Mouse (Mus musculus) liver, embryonic 12.5 days (tissue): ENCODE data around the gene Zmym1. TPM values are rescaled to one million over a fixed set of nuclear protein-coding genes. Genes with fewer than 3 reads are reported as not detected.
"Not testable (repeated sequence)": the region's sequence is repeated elsewhere in the genome, so short reads cannot be mapped to it uniquely, and the experiment has no call there.

Experiments used
- ATAC-seq: fragments of 200-750 bp; cut with Nextera tagmentation; 2 replicates; pipeline ENCODE4 v1.8.0; 2017; ENCODE audit warnings: moderate number of reproducible peaks, mild to moderate bottlenecking, moderate library complexity
- H3K27ac ChIP-seq: fragments of 300-500 bp; sonication (generic); 2 replicates; pipeline ENCODE4 v1.5.1; 2016; ENCODE audit warnings: mild to moderate bottlenecking
- H3K27me3 ChIP-seq: fragments of 300-500 bp; sonication (generic); replicated peaks from 2 replicates; pipeline ENCODE4 v1.6.1; 2016; ENCODE audit warnings: mild to moderate bottlenecking, moderate library complexity
- H3K36me3 ChIP-seq: fragments of 300-500 bp; sonication (generic); 2 replicates; pipeline ENCODE4 v1.6.1; 2016; ENCODE audit warnings: mild to moderate bottlenecking, moderate library complexity
- H3K4me1 ChIP-seq: fragments of 300-500 bp; sonication (generic); 2 replicates; pipeline ENCODE4 v1.6.1; 2016
- H3K4me2 ChIP-seq: fragments of 300-500 bp; sonication (generic); 2 replicates; pipeline ENCODE4 v1.6.1; 2016; ENCODE audit warnings: mild to moderate bottlenecking, moderate library complexity
- H3K4me3 ChIP-seq: fragments of 300-500 bp; sonication (generic); 2 replicates; pipeline ENCODE4 v1.5.1; 2016; ENCODE audit warnings: mild to moderate bottlenecking, moderate library complexity
- H3K9ac ChIP-seq: fragments of 300-500 bp; sonication (generic); 2 replicates; pipeline ENCODE4 v1.6.1; 2016; ENCODE audit warnings: mild to moderate bottlenecking, moderate library complexity
- H3K9me3 ChIP-seq: fragments of 300-500 bp; sonication (generic); replicated peaks from 2 replicates; pipeline ENCODE4 v1.6.1; 2016; ENCODE audit warnings: mild to moderate bottlenecking, moderate library complexity
- WGBS: fragments of 180-500 bp; shearing (Covaris S2); methylation state at CpG from one replicate; pipeline ENCODE4 v1.1.7; 2016; ENCODE audit not compliant: insufficient replicate concordance; 5-methylcytosine and 5-hydroxymethylcytosine counted together
- polyA plus RNA-seq: library from polyadenylated mRNA; unstranded; fragments of >200 nt; fragmentation: Nextera tagmentation; extraction: Ambion mirVana; gene quantifications from 2 replicates; pipeline ENCODE4 v1.2.1, GENCODE M21; 2016

Gene Zmym1
- polyA plus RNA-seq, 1 experiment from 2014 or later, result 15.2 TPM

- Histone ChIP-seq H3K27ac (peak overlapping the region; percentile 54; the same call in 1 of the 2 replicates), H3K36me3 (peaks cover 60% of the 10 kb centered on the region), H3K4me3 (peak overlapping the region; percentile 100), H3K4me2 (peak overlapping the region; percentile 91), H3K4me1 (peaks cover 46% of the 10 kb centered on the region), H3K27me3 (no peaks in the 10 kb centered on the region), H3K9ac (peak overlapping the region; percentile 100), H3K9me3 (no peaks in the 10 kb centered on the region)
- ATAC-seq, result no peak
- 3% methylated on average over 9 of the region's 9 CpGs for WGBS
Observed at GRCm38 (mm10) chr4:127023201-127023600, 37.8 kb downstream of the Zmym1 start.

GRCm38 (mm10) chr4:127021989-127022626, 38.8 kb downstream of the Zmym1 start:
- Histone ChIP-seq H3K4me2 (peak overlapping the region; percentile 91), H3K4me1 (peaks cover 44% of the 10 kb centered on the region), H3K4me3 (peak overlapping the region; percentile 100), H3K36me3 (peaks cover 49% of the 10 kb centered on the region), H3K27ac (peak overlapping the region; percentile 98), H3K27me3 (no peaks in the 10 kb centered on the region), H3K9ac (peak overlapping the region; percentile 100), H3K9me3 (no peaks in the 10 kb centered on the region)
- 2% methylated on average over 53 of the region's 53 CpGs for WGBS
- peak; percentile 77 for ATAC-seq

- Histone ChIP-seq H3K9ac (peak within 1 kb of the TSS; percentile 100), H3K27me3 (no peaks in the 10 kb centered on the region), H3K36me3 (peaks cover 41% of the 10 kb centered on the region), H3K9me3 (no peaks in the 10 kb centered on the region), H3K4me1 (peaks cover 36% of the 10 kb centered on the region), H3K27ac (peak within 1 kb of the TSS; percentile 98), H3K4me2 (peak within 1 kb of the TSS; percentile 91), H3K4me3 (peak within 1 kb of the TSS; percentile 100)
- WGBS, result under 1% methylated on average over 64 of the region's 87 CpGs
- peak; percentile 95 for ATAC-seq
Observed at GRCm38 (mm10) chr4:127021151-127021945, 39.6 kb downstream of the Zmym1 start, which contains the start of gene Sfpq. TSS of gene Sfpq (plus strand) at chr4:127021324.

GRCm38 (mm10) chr4:127020411-127021150, 40.4 kb downstream of the Zmym1 start:
- Histone ChIP-seq H3K9ac (peak overlapping the region; percentile 47), H3K4me2 (peak overlapping the region; percentile 68), H3K4me1 (peaks cover 30% of the 10 kb centered on the region), H3K36me3 (peaks cover 34% of the 10 kb centered on the region), H3K27me3 (no peaks in the 10 kb centered on the region), H3K27ac (peak overlapping the region; percentile 70), H3K4me3 (peak overlapping the region; percentile 100), H3K9me3 (no peaks in the 10 kb centered on the region)
- ATAC-seq, result no peak
- 10% methylated on average over 13 of the region's 13 CpGs for WGBS

GRCm38 (mm10) chr4:127016366-127016765, 44.6 kb downstream of the Zmym1 start:
- Histone ChIP-seq H3K4me1 (peaks cover 10% of the 10 kb centered on the region), H3K4me3 (no peak overlapping the region), H3K4me2 (no peak overlapping the region), H3K36me3 (no peaks in the 10 kb centered on the region), H3K9ac (no peak overlapping the region), H3K9me3 (no peaks in the 10 kb centered on the region), H3K27me3 (no peaks in the 10 kb centered on the region), H3K27ac (no peak overlapping the region)
- ATAC-seq, result no peak
- whole genome bisulfite sequencing, result 77% methylated on average over 4 of the region's 4 CpGs

- ATAC-seq, result peak; percentile 94
- Histone ChIP-seq H3K27ac (peak overlapping the region; percentile 70; the same call in 1 of the 2 replicates), H3K9ac (peak overlapping the region; percentile 22; the same call in 1 of the 2 replicates), H3K4me2 (peak overlapping the region; percentile 47), H3K4me3 (peak overlapping the region; percentile 45)
- WGBS, result 23% methylated on average over 14 of the region's 26 CpGs
- H3K27me3 ChIP-seq, H3K4me1 ChIP-seq, H3K36me3 ChIP-seq, H3K9me3 ChIP-seq: not testable (repeated sequence)
Observed at GRCm38 (mm10) chr4:127015294-127015993, 45.5 kb downstream of the Zmym1 start.

- no peaks in the 10 kb centered on the region for H3K36me3 ChIP-seq
- H3K4me2 ChIP-seq, result peak overlapping the region; percentile 60
- H3K27me3 ChIP-seq, result peaks cover 7% of the 10 kb centered on the region
- H3K4me3 ChIP-seq, result peak overlapping the region; percentile 26
- peaks cover 12% of the 10 kb centered on the region for H3K4me1 ChIP-seq
- WGBS, result 23% methylated on average over 25 of the region's 25 CpGs
- no peak for ATAC-seq
- H3K9ac ChIP-seq, result peak overlapping the region; percentile 18; the same call in 1 of the 2 replicates
- no peak overlapping the region for H3K27ac ChIP-seq
- H3K9me3 ChIP-seq, result no peaks in the 10 kb centered on the region
Observed at GRCm38 (mm10) chr4:127005113-127005936, 55.6 kb downstream of the Zmym1 start.

- 63% methylated on average over 3 of the region's 3 CpGs for WGBS
- H3K4me1 ChIP-seq, result peaks cover 12% of the 10 kb centered on the region
- H3K4me2 ChIP-seq, result no peak overlapping the region
- no peaks in the 10 kb centered on the region for H3K36me3 ChIP-seq
- no peaks in the 10 kb centered on the region for H3K9me3 ChIP-seq
- H3K4me3 ChIP-seq, result no peak overlapping the region
- no peak for ATAC-seq
- no peak overlapping the region for H3K9ac ChIP-seq
- H3K27ac ChIP-seq, result no peak overlapping the region
- peaks cover 13% of the 10 kb centered on the region for H3K27me3 ChIP-seq
Observed at GRCm38 (mm10) chr4:127004384-127004783, 56.6 kb downstream of the Zmym1 start.

GRCm38 (mm10) chr4:127000601-127001105, 60.3 kb downstream of the Zmym1 start:
- H3K27ac ChIP-seq, result no peak overlapping the region
- no peak overlapping the region for H3K9ac ChIP-seq
- no peaks in the 10 kb centered on the region for H3K36me3 ChIP-seq
- peaks cover 10% of the 10 kb centered on the region for H3K4me1 ChIP-seq
- H3K27me3 ChIP-seq, result peaks cover 13% of the 10 kb centered on the region
- ATAC-seq, result no peak
- H3K9me3 ChIP-seq, result no peaks in the 10 kb centered on the region
- WGBS, result 44% methylated on average over 8 of the region's 8 CpGs
- H3K4me2 ChIP-seq, result no peak overlapping the region
- no peak overlapping the region for H3K4me3 ChIP-seq

GRCm38 (mm10) chr4:126999372-126999771, 61.6 kb downstream of the Zmym1 start:
- H3K4me3 ChIP-seq, H3K9ac ChIP-seq, H3K36me3 ChIP-seq, H3K9me3 ChIP-seq, H3K27ac ChIP-seq, ATAC-seq, H3K4me1 ChIP-seq, H3K4me2 ChIP-seq: not testable (repeated sequence)
- WGBS, result 86% methylated on average over 16 of the region's 16 CpGs
- peaks cover 13% of the 10 kb centered on the region for H3K27me3 ChIP-seq
